Mouse (Mus musculus) cerebellum, postnatal 36 days (tissue): Measurements from ENCODE around the gene Tob2.
A peak's percentile ranks its signal among the peaks of the same experiment; 100 is the strongest.

Experiments used
- DNase-seq, 2 experiments: peaks; one replicate each; pipeline ENCODE4 v3.0.0; 2021 to 2022; ENCODE audit warnings: mixed read lengths in 2 of 2

Gene Tob2

DNA sequence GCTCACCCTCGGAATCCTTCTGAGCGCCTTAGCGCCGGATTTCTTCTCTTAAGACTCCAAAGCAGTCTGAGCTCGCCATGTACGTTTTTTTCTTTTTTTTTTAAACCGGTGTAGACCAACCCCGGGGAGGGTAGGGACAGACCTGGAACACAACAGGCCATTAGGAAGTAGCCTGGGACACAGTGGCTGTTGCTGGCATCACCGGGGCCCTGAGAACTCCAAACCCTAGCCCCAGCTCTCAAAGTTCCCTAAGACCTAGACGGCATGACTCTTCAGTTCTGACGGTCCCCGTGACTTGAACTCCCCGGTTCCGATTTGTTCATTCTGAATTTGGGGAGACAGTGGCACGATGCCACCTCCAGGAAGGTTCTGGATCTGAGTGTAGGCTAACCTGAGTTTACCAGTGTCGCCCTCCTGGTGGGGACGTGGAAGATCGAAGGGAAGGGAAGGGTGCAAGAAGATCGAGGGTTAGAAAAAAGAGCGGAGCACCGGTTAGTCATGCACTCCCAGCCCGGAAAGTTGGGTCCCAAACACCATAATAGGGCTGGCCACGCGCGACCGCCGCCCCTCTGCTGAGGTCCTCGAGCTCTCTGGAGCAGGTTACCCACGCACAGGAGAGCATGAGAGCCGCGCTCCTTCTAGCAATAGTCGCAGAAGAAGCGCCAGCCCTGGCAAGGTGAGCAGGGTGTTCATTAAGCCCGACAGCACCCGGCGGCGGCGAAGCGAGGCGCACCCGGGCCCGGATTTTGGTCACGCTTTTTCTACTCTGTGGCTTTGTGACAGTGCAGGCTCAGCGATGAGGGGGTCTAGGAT lies at the start of gene Tob2:
Tob2 (minus strand) TSS at position 280 of the 813 bp plus-strand sequence.
- peak; percentile 70 to 78 for DNase-seq

DNA sequence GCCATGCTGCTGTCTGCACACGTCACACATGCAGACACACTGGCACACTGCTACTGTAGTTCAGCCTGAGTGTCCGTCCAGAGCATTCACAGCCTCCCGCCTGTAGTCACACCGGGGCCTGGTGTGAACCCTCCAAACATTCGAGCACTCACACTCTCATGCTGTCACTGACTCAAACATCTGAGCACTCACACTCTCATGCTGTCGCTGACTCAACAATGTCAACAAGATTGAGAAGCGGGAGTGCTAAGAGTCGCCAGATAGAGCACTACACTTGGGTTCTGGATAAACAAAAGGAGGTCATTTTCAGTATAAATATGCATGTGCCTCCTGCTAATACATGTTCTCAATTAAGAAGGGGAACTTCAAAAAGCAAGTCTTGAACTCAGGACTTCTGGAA lies 49.4 kb upstream of the Tob2 start:
- no peak for DNase-seq

DNA sequence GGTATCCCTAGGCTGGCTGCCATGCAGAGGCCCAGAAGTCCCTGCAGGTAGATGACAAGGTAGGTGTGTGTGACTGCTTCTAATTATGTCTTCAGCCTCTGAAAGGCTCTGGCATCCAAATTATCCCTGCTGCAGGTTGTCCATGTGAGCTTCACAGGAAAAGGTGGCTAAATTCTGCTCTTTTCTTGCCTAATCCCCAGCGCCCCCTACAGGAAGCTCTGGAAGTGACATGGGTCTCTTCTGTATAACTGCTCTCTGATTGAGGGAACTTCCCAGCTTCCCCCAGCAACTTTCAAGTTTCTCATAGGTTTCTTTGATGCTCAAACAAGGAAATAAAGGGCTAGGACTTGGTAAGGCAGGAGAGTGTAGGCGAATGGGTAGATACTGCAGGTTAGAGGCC lies 46.3 kb upstream of the Tob2 start:
- DNase-seq = peak; percentile 82 to 83

DNA sequence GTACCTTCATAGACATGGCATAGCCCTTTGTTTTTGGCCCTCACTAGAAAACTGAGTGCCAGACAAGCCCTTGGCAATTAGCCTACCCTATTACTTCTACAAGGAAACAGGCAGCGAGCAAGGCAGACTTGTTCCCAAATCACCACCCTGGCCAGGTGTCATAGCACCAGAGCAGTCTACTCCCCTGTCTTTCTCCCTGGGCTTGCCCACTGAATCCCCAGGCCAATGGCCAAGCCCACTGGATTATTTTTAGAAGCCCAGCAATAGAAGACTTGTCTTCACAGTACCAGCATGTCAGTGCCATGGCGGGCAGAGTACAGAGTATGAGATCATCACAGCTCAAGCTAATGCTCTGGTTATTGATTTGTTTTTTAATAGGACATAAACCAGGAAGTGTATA lies 40.2 kb upstream of the Tob2 start:
- peak; percentile 49 to 61 for DNase-seq

DNA sequence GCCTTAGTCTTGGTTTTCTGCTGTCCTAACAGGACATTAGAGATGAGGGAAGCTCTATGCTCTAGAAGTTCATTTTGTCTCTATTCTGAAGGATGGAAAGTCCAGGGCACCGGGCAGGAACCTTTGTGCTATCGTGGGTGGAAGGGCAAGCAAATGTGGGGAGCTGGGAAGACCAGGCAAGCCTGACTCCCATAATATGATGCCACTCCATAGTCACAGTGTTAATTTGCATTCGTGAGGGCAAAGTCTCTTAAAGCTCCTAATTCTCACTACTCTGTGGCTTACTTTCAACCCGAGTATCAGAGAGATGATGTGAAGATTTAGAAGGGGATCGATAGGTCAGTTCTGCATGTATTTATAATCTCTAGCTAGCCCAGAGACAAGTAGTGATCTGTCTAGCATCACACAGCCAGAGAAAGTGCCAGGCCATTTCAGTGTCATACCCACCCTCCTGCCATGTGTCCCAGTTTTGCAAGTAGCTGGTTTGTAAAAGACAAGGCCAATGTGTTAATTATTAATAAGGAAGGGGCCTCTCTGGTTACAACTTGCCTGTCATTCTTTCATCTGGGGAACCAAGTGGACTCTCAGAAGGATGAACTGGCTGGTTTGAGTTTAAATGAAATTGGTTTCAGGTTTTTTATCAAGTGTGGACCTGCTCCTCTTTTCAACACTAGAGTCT lies 39.1 kb upstream of the Tob2 start:
- no peak for DNase-seq

DNA sequence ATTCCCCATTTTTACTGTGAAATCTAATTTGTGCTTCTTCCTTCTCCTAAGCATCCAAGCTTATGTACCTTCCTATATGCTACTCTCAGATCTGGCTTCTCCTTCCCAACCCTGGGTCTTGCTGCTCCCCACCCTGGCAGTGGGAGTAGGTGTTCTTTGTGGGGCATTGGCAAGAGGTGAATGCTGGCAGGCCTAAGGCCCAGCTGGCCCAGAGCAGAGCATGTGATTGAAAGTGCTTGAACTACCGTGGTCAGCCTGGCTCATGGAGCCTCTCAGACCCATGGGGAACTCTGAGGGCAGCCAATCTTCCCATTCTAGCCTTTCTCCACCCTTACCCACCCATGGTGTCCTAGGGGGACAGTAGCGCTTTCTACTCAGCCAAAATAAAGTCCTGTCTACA lies 37.8 kb upstream of the Tob2 start:
- no peak for DNase-seq

DNA sequence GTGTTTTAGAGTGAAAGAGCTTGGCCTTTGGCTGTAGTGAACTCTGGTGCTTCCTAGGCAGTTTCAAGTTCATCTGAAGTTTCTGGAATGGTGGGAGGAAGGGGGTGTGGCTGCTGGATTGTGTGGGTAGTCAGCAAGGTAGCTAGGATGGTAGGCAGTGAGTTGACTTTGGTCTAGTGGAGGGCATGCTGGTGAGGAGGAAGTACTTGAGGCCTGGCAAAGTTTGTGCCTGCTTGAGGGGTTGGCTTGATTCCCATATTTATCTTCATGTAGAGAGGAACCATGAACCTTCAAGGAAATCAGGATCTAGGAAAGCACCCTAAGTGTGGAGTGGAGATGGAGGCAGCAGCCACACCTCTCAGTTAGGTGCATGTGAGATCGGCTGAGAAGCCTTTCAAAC lies 35.4 kb upstream of the Tob2 start:
- no peak for DNase-seq

DNA sequence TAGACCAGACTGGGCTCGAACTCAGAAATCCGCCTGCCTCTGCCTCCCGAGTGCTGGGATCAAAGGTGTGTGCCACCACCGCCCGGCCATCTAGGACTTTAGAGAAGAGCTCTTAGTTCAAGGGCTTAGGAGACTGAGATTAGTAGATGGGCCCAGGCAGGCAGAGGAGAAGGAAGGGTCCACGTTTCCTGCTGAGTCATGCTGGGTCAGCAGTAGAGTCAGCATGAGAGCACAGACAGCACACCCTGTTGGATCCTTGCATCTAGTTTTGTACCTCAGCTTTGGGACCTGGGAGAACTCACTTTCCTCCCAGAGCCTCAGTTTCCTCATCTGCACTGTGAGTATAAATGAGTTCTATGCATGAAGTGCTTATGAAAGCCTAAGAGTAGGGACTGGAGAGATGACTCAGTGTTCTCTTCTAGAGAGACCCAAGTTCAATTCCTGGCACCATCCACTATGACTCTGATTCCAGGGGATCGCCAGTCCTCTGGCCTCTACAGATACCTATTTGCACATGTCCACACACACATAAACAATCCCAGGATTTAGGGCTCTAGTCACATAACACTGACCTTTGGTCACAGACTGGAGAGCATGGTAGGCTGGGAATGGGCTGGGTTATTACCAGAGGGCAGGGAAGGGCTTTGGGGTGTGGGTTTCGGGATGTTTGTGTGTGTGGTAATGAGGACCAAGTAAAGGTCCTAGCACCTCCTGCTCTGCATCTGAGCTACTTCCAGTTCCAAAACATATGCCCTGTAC lies 33.4 kb upstream of the Tob2 start:
- DNase-seq = no peak

DNA sequence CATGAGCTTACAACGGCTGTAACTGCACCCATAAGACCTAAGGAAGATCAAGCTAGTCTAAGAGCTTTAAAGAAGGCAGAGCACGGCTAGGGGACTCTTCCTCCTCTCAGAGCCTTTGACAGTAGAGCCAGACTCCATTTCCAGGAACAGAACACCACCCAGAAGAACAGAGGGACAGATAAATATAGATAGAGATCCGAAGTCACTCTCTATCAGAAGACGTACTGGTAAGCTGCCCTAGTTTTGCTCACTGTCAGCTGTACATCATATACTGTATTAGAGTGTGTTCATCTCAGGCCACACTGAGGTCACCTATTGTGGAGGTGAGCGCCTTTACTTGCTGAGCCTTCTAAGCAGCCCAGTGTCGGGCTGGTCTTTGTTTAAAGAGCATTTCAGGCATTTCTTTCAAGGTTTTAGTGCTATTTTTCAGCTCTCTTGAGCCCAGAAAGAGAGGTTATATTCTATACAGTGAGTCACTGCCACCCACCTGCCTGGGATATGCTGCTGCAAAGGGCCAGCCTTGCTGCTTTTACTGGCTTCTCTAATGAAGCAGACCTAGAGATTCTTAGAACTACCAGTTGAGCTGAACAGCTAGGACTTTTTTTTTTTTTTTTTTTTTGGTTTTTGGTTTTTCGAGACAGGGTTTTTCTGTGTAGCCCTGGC lies 32.7 kb upstream of the Tob2 start:
- DNase-seq = no peak

DNA sequence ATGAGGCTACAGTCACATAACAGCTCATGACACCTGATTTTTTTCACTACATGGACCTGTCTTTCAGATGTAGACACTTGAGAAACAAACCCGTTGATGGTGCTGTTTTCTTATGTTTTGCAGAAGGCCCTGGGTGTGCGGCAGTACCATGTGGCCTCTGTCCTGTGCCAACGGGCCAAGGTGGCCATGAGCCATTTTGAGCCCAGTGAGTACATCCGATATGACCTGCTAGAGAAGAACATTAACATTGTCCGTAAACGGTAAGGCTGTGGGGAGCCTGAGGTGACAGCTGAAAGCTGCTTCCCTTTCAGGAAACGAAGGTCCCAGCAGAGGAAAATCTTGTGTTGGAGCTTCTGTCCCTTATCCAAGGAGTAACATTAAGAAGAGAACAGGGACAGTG lies 30.6 kb upstream of the Tob2 start:
- peak; percentile 73 to 74 for DNase-seq

DNA sequence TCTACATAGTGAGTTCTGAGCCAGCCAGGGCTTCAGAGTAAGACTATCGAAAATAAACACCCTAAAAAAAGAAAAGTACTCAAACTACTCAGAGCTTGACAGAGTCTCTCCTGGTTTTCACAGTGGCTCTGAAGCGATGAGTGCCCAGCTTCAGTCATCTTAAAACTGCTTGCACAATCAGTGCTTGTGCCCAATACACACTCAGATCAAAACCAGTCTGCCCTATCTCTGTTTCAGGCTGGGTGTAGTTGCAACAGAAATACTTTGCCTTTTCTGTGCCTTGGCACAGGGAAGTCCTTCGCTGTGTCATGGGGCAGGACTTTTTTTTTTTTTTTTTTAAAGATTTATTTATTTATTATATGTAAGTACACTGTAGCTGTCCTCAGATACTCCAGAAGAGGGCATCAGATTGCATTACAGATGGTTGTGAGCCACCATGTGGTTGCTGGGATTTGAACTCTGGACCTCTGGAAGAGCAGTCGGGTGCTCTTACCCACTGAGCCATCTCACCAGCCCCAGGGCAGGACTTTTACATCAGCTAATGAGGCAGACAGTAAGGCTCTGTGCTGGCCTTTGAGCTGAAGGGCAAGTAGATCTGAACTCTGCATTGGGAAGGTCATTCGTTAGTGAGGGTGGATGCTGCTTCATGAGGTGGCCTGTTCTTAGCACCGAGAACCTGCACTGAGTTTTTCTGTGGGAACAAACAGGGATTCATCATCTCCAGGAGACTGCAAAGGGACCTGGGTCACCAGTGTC lies 28.4 kb upstream of the Tob2 start:
- DNase-seq = no peak

DNA sequence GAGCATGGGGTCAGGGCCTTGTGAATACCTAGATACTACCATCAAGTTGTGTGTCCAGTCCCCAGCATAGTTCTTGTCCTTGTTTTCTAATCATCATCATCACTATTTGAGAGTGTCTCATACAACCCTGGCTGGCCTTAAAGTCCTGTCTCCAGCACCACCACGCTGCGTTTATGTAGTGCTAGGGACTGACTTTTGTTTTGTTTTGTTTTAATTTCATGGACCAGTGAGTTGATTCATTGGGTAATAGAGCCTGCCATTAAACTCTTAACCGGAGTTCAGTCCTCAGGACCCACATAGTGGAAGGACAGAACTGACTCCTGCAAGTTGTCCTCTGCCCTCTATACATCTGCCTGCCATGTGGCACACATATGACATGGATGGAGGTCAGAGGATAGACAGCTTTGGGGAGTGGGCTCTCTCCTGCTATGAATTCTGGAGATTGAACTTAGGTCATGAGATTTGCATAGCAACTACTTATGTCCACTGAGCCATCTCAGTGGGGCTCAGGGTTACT lies 26.9 kb upstream of the Tob2 start:
- no peak for DNase-seq

DNA sequence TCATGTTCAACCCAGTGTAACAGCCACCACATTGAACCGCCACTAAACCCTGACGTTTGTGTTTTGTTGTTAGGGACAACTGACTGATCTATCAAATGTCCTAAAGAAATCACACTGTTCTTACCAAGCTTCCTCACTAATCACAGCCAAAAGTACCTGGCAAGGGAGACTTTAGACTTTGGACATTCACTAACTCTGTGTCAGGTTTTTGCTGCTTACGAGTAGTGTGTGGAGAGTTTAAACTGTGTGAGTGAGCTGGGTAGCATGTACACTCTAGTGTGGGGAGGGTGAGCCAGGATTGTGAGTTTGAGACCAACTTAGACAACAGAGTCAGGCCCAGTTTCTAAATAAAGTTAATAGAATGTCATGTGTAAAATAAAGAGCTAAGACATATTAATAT lies 23.8 kb upstream of the Tob2 start:
- no peak for DNase-seq

DNA sequence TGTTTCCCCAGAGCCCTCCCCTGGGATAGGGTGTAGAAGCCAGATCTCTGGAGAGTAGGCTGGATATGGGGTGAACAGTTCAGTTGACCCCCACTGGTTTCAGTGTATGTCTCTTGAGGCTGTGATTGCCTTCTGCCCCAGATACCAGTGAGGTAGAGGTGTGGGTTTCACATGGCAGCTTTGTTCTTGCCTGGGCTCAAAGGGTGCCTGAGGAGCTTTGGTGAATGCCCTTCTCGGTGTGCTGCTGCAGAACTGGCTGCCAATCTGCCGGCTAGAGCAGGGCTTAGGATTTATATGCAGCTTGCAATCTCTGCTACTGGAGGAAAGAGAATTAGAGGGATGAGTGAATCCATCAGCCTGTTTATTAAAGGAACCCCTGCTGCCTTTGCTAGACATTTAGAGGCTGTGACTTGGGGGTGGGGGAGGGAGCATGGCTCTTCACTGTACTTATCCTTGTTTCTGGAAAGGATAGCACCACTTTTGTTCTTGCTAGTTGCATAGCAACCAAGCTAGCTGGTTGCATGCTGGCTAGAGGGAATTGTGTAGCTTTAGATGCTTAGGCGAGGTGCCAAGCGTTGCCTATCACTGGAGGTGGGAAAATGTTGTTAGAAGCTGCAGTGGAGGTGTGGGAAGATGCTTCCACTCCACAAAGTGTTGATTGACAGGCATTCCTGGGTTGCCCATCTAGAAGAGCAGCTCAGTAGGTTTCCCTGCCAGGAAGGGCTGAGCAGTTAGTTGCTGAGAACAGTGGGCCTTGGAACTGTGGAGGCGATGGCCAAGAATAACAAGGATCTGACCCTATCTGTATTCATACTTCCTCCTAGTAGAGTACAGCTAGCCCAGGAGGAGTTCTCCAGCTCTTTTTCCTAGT lies 21.2 kb upstream of the Tob2 start:
- no peak for DNase-seq

DNA sequence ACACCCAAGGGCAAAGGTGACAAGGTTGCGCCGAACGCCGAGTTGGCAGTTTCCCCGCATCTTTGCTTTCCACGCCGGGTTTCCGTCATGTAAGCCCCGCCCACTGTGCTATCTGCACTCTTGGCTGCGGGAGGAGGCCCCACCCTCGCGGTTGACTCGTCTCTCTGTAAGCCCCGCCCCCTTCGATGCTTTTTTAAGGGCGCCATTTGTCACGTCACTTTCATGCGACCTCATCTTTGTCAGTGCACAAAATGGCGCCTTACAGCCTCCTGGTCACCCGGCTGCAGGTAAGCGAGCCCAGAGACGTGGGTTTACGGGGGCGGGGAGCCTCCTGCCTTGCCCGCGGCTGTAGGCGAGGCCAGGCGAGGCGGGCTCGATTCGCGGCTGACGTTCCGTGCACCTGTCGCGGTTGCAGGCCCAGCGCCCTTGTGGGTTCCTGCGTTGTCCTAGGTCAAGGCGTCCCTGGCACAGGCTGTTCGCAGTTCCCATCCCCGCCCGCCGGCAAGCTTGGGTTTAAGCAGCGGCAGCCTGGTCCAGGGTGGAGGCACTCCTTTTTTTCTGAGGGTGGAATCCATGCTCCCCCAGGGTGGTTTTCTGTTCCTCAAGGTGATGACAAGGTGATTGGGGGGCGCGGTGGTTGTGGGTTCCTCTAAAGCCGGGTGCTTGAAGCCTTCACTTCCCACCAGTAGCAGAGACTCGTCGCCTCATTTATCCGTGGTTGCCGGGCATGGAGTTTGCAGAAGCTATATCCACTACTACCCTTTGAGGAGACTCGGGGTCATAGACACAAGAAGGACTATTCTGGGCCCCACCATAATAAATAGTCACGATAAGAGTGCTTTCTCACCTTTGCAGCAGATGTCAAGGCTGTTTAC lies 13.9 kb upstream of the Tob2 start, which contains the start of gene Aco2:
Aco2 (plus strand) TSS at position 48 of the 875 bp plus-strand sequence.
- peak; percentile 99 to 100 for DNase-seq

DNA sequence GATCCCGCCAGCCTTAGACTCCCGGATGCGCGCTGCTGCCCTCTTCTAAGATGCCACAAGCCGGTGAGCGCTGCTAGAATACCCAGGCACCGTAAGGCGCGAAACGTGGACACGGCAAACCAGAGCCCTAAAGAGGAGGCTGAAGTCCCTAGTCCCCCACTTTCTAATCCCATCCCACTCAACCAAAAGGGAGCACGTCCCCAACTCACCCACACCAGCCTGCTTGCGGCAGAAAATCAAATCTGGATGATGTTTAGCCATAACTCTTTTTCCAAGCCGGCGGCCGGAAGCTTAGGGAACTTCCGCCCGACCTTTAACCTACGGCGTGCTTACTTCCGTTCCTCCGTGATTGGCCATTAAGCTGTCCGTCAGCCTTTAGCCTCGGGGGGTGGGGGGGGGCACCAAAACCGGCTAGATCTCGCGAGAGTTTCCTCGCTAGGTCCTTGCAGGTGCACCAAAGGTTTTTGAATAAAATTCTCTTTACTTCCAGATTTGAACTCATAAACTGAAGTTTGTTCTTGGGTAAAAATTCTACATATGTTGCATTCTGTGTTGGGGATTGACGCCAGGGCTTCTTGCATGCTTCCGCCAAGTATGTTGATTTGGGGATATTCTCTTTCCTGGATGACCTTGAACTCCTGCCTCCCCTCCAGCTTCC lies 13.1 kb upstream of the Tob2 start, which contains the start of gene Phf5a:
Phf5a (minus strand) TSS at position 308 of the 658 bp plus-strand sequence.
- DNase-seq = peak; percentile 80 to 85

DNA sequence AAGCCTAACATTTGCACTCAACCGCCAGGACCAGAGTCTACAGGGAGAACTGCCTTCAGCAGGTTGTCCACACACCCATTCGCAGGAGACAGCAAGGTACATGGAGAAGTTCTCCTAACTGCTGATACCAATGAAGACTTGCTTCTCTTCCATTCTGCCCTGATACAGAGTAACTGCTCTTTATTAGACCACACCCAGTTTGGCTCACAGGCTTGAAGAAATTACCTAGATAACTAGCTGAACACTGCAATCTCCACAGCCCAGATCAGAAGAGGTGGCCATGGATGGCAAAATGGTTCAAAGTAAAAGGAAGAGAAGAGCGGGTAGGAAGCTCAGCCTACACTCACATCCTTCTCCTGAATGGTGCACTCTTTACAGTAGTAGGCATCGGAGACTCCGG lies 11.4 kb upstream of the Tob2 start:
- DNase-seq = no peak

DNA sequence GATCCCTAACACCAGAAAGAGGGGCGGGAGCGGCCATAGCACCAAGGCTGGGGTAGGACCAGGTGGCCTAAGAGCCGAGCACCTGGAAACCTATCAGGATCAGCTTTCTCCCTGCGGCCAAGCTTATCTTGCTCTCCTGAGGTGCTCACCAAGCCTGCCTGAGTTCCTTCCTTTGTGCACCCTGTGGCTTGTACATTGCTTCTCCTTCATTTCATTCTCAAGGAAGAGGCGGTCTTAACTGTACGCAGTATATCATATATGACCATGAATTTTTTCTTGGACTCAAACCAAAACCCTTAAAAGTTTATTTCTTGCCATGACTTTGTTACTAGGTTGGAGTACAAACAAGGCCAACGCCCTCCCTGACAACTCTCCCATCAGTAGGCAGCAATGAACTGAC lies 5.6 kb upstream of the Tob2 start:
- DNase-seq = no peak

DNA sequence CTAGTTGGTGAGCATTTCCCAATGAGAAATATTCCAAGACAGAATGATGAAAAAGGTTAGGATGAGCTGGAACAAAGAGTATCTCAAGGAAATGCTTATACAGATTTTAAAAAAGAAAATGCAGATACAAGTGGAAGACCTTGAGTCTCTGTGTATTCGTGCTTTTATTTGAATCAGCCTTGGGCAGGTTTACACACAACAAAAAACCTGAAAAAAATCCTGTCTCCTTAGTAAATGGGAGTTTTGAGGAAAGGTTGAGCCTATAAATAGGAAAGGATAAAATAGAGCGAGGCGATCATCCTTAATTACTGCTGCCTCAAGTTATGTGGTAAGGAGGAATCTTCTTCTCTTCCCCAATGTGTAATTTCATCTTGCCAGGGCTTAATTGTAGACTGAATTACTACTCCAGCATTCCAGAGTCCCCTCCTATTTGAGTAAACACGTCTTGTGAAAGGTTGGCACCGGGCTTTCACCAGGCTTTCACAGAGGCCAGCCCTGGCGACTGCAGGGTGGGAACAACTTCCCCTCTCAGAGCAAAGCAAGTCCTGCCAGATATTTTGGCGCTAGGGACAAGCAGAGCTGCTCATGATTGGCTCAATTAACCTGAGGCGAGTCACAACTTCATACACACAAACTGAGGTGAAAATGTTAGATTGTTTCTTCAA lies 2.0 kb upstream of the Tob2 start:
- DNase-seq = no peak
